Mouse (Mus musculus): ENCODE results near the gene Cox7c. TPM values are rescaled to one million over a fixed set of nuclear protein-coding genes. Genes with fewer than 3 reads are reported as not detected.

The Cox7c gene
- 490 and 495 TPM in 2 replicates for polyA plus RNA-seq (2012; rRNA removed)

DNA sequence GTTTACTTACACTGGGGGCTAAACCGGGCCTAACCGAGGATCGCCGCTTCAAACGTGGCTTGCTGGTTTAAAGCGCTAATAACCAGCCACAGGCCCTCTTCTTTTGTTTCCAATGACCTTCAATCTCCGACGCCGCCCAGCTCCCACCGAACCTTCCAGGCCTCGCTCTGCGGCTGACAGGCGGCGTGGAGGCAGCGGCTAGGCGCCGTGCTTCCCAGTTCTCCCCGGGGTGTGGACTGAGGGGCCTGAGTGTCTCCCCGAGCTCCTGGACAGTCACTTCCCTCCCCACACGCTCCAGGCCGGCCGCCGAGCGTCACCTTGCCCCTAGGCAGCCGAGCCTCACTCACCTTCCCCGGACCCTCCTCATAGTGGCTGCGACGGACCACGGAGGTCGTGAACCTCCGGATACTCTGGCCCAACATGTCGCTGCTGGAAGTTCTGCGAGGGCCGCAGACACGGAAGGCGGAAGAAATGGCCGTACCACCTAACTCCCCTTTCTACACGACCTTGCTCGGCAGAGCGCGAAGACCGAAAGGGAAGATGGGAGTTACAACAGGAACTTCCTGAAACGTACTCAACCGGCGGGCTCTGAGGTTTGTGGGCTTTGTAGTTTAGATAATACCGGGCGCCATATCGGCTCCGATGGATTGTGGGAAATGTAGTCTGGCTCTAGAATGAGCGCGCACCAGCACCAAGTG is at the start of gene Cox7c:
Gene Cox7c, minus strand, starts transcription at position 651 of the 698 bp plus-strand sequence.

Data from liver, embryonic 14 days (tissue).